Mouse (Mus musculus): ENCODE measurements around the gene Olfr1366.
"Not testable (repeated sequence)": the region's sequence is repeated elsewhere in the genome, so short reads cannot be mapped to it uniquely, and the experiment has no call there.

Olfr1366 gene

DNA sequence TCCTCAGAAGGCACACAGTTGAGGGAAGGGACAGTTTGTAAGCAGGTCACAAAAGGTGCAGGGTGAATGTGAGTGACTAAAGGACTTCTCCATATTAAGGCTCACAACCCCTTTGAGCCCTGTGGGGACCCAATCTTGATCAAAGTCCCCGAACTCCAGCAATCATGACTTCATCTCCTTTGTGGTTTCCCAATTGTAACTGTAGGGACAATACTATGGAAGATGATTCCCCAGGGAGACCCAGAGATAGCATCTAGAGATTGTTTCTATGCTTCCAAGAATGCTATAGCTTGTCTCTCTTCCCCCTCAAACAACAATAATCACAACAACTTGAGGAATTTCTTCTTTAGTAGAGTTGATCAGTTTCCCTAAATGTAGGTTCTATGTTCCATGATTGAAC, at the start of gene Olfr1366:
Gene Olfr1366, minus strand, starts transcription at position 101 of the 400 bp plus-strand sequence.
- no peak for DNase-seq (ENCODE audit: extremely low read depth, insufficient read length, low spot score)

DNA sequence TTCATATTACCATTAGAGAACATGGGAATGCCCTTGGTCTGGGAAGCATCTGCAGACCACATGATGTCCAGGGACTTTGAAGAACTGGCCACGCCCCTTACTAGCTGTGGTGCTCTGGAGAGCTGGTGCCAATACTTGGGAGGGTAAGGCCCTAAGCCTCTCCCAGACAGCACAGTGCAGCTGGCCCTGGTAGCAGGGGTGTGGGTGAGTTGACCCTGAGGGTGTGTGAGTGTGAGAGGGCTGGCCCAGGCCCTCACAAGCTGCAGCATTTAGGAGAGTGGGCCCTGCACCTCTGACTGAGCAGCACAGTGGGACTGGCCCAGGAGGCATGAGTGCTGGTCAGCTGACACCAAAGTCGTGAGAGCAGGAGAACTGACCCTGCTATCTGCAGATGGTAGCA, 49.0 kb upstream of the Olfr1366 start:
- no peak for DNase-seq (ENCODE audit: extremely low read depth, insufficient read length, low spot score)

DNA sequence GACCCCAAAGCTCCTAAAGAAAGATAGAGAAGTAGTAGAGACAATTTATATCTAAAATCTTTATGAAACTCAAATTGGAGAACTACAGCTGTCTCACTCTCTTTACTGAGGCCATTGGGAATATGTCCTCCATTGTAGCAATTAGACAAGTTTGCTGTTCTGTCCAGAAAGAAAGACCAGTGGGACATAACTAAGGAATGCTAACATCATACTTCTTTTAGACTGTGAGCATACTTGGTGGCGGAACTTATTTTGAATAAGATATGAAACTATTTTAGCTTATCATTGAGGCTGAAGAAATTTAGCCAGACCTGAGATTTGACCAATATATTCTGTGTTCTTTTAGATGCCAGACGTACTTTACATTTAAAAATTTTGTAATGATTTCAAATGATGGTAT, 39.1 kb upstream of the Olfr1366 start, which contains the start of gene Olfr1364:
Gene Olfr1364, minus strand, starts transcription at position 101 of the 400 bp plus-strand sequence.
- DNase-seq (ENCODE audit: extremely low read depth, insufficient read length, low spot score) = no peak

DNA sequence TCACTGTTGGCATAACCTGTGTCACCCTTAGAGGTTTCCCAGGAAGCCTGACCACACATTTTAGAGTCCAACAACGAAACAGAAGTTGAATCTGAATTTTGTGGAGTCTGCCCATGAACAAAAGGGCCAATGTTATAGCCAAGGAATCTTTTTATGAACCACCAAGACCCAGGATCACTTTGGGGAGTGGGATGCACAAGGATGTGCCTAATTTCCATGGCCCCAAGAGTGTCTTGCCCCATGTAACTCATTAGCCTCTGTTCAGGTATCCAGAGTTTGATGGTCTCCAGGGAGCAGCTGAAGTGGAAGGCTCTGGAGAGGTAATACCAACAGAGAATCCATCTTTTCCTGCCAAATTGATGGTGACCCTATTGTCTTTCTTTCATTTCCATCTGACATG, 17.2 kb upstream of the Olfr1366 start, which contains the start of gene Olfr1535:
Gene Olfr1535, minus strand, starts transcription at position 101 of the 400 bp plus-strand sequence.
- no peak for DNase-seq (ENCODE audit: extremely low read depth, insufficient read length, low spot score)

DNA sequence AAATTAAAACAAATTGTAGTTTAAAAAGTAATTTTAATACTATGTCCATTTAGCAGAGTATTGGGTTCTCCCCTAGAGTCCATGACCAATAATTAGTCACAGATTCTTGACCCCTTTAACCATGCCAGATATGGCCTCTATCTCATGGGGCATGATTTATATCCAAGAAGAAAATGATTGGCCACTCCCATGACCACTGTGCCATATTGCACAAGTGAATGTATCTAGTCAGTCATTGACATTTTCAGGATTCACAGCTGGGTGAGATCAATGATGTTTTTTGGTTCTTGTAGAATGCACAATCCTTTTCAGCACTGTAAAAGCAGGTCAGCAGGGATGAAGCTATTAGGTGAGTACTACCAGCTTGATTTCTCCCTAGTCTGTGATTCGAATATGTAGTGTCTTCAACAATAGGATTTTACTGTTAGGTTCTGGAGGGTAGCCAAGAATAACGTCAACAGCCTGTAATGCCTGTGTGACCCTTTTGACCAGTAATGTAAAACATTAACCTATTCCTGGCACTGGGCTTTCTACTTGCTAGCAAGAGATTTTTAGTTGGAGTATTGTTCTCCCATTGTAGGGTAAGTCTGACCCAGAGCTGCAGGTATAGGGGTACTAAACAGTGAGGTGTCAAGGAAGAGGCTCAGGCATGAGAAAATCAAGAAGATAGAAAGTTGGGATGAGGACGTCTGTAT, 8.0 kb upstream of the Olfr1366 start:
- no peak for DNase-seq (ENCODE audit: extremely low read depth, insufficient read length, low spot score)

DNA sequence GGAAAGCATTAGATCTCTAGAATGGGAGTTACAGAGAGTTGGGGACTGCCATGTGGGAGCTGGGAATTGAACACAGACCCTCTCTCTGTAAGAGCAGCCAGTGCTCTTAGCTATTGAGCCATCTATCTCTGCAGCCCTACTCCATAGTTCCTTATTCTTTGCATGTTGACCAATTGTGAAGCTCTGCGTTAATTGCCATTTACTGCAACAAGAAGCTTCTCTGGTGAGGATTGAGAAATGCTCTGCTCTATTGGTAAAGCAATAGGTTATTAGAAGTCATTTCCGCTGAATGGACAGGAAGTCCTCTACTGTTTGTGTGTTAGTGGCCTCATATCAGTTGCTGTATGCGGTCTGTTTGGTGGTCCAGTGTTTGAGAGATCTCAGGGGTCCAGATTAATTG, 6.9 kb upstream of the Olfr1366 start:
- no peak for DNase-seq (ENCODE audit: extremely low read depth, insufficient read length, low spot score)

DNA sequence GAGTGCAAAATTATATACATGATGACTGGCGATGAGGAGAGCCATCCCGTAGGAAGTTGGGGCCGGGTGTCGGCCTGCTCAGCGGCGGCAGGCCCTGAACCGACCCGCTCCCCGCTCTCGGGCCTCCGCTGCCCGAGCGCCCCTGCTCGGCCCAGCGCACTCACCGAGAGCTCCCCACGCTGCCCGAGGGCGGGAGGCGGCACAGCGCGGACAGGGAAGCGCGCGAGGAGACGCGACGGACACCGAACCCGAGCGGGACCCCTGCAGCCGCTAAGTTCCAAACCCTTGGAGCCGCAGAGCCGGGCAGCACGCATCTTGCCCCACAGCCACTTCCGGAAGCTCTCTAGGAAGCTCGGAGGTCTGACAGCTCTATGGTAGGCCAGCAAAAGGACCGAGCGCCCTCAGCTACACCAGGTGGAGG, 11.8 kb downstream of the Olfr1366 start, which contains the start of gene Zkscan8:
Gene Zkscan8, minus strand, starts transcription at position 340 of the 421 bp plus-strand sequence.
- peak; percentile 87 for DNase-seq (ENCODE audit: extremely low read depth, insufficient read length, low spot score)

DNA sequence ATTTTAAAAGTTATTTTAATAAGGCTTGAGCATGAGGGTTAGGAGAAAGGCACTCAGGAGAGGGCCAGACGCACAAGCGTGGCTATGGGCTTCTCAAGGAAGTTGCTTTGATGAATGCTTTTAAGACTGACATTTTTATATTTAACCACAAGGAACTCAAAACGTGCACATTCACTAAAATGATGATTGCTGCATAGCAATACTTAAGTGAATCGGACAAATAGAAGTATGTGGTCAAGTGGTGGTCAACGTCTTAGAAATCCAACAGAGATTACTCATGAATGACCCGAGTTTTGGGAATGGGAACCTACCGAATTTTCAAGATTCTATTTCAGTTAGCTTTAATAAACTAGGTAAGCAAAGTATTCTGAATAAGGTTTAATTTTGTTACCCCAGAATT, 12.5 kb downstream of the Olfr1366 start:
- DNase-seq (ENCODE audit: extremely low read depth, insufficient read length, low spot score) = peak; percentile 13

DNA sequence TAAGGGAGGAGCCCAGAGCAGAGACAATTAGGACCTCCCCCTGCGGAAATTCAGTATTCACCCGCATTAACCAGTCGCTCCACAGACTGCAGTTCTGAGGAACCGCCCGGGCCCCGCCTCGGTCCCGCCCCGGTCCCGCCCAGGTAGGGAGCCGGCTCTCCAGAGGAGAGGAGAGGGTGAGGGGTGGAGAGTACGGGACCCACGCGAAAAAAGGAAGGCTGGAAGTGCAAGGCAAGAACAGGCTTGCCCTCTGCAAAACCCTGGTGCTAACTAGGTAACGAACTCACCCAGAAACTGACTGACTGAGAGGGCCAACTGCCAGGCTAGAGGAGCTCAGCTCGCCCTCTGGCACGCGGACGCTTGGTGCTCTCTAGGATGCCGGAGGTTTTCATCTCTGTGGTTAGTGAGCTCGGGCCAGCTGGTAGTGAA, 36.4 kb downstream of the Olfr1366 start:
- DNase-seq (ENCODE audit: extremely low read depth, insufficient read length, low spot score) = peak; percentile 92

DNA sequence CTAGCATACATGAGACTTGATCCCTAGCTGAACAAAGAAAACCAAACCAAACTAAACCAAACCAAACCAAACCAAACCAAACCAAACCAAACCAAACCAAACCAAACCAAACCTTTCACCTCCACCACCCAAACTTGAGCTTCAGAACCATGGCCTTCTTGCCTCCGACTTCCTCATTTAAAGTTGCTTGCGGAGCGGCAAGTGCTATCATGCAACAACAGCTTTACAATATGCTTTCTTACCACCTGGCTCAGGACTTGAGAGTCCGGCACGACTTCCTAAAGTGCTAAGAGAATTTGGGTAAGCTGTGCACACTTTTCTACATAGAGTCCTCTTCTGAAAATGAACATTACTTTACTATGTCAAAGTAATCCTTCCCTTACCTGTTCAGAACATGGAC, 40.3 kb downstream of the Olfr1366 start:
- no peak for DNase-seq (ENCODE audit: extremely low read depth, insufficient read length, low spot score)

DNA sequence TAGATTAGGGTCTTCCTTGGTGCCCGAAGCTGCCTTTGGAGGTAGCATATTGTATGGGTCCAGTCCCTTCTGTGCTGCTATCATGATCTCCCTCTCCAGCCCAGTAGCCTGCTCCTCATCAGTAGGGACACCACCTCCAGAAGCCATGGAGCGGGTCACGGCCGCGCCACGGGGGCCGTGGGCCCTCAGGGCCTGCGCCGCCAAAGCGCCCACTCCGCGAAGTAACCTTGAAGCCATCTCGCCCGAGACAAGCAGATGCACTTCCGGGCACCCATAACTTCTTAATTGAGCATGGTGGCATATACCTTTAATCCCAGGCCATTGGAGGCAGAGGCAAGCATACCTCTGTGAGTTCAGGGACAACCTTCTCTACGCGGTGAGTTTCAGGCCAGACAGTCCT, 41.4 kb downstream of the Olfr1366 start, which contains the start of gene Gm11273:
Gene Gm11273, minus strand, starts transcription at position 237 of the 400 bp plus-strand sequence.
- DNase-seq (ENCODE audit: extremely low read depth, insufficient read length, low spot score) = not testable (repeated sequence)

DNA sequence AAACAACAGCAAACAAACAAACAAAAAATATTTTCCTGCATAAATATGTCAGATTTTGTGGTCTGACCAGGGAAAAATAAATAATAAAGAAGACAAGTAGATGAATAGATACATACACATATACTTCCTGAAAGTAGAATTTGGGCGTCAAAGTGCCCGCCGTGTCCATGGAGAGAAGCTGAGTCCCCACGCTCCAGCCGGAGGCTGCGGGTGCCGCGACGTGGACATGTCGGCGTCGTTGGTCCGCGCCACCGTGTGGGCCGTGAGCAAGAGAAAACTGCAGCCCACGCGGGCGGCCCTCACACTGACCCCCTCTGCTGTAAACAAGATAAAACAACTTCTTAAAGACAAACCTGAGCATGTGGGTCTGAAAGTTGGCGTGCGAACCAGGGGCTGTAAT, 47.5 kb downstream of the Olfr1366 start, which contains the start of gene AK157302:
Gene AK157302, plus strand, starts transcription at position 144 of the 400 bp plus-strand sequence.
- DNase-seq (ENCODE audit: extremely low read depth, insufficient read length, low spot score) = peak; percentile 69

DNA sequence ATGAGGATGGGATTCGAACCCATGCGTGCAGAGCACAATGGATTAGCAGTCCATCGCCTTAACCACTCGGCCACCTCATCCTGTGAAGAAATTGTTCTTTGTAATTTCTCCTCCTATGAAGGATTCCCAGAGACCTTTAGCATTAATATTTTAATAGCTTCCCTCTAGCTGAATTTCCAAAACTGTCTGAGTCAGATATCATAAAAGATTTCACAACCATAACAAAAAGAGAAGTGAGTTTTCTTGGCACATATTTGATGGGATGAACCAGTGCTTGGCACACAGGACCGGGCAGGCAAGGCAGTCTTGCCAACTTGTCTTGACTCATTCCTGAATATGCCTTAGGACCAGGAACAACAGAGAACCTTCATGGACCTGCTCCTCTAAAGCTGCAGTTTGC, 49.8 kb downstream of the Olfr1366 start:
- peak; percentile 48 for DNase-seq (ENCODE audit: extremely low read depth, insufficient read length, low spot score)

DNA sequence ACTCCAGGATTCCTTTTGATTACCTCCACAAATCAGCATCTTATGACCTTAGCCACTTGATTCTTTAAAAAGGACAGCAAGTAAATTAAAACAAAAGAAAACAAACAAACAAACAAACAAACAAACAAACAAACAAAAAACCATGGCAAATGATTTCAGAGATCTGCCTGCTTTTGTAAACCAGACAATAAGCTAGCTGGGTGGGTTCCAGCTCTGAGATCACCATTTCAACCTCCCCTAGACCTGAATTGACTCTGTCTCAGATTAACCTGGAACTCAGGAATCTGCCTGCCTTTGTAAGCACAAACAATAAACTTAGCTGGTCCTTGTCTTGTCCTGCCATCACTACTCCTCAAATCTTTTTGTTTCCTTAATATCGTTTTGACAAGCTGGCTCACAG, 55.7 kb downstream of the Olfr1366 start:
- no peak for DNase-seq (ENCODE audit: extremely low read depth, insufficient read length, low spot score)

Measured in 3134 (cell line).